Mouse (Mus musculus): ENCODE data around the gene Tbl1xr1. TPM values are rescaled to one million over a fixed set of nuclear protein-coding genes. Genes with fewer than 3 reads are reported as not detected.

Tbl1xr1 gene
- total RNA-seq, 2 experiments from 2014 or later = 96.8 to 119 TPM

DNA sequence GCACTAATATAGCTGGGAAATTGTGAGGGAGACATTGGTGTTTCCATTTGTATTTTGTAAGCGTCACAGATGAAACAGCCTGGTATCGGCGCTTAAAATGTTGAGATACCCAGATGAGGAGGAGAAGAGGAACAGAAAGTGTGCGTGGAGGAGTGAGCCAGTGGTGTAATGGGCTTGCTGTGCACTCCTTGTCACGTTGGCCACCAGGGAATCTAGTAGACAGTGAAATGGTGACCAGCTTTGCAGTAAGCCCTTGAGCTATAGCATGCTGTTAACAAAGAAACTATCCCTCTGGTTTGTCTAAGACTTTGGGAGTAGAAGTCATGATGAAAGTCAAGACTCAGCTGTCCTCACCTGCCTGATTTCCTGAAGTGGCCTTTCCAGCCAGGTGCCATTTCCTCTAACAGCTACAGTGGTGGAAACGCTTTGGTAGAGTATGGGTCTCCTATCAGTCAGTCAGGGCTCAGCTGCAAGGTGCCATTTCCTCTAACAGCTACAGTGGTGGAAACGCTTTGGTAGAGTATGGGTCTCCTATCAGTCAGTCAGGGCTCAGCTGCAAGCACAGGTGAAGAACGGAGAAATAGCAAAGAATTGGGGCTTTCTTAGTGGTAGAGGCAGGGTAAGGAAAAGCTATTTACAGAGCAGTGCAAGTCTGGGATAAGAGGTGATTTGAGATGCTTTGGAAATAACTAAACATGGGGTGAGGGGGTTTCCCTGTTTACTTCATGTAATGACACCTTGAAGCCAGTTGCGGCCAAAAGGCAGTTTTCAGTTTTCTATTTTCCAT lies 61.5 kb downstream of the Tbl1xr1 start:
- no peak for DNase-seq (ENCODE audit: extremely low spot score in 1 of 2, low spot score in 2 of 2)
- intact Hi-C loops (cut with DNase I) = no loop called here

DNA sequence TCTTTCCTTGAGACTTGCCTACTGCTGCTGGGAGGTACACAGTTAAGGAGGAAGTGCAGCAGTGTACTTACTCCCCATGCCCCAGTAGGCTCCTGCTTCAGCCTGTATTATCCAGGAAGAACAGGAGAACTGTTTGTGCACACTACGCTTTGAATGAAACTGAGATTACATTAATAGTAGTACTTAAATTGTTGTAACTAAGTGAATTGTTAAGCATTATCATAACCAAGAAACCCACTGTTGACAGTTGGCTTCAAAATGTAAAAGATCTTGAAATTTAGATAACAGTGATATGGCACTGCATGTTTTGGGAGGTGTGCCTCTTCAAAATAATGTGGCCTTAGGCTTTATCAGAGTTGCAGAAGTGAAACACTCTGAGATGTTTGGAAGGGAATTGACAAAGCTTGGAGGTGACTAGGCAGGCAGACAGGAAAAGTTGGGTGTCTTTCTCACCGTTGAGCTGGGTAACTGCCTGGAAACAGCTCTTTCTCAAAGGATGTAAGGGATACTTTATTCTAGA lies 62.2 kb downstream of the Tbl1xr1 start:
- intact Hi-C loops (cut with DNase I) = no loop called here

DNA sequence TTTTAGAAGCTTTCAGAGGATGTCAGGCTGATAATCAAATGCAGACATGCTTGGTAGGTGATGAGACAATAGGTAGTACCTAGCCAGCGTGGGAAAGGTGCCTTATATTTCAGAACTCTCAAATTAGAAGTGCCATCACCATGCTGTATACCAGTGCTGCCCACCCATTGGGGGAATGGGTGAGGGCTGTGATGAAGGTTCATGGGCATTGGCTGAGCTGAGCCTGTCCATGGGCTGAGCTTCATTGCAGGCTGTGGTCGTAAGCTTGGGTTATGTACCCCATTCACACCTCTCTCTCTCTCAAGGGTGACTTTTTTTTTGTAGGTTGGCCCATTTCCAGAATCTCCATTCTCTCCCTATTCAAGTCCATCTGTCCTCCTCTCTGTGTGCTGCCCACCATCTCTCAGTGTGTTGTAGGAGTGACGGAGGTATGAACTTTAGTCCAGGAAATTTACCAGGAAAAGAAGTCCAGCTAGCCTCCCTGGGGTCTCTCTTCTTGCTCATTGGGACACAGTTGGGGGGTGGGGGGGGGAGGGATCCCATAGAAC lies 63.7 kb downstream of the Tbl1xr1 start:
- no peak for DNase-seq (ENCODE audit: extremely low spot score in 1 of 2, low spot score in 2 of 2)
- intact Hi-C loops (cut with DNase I) = no loop called here

More for the DNA sequence above, 62.2 kb downstream of the Tbl1xr1 start:
- no peak for DNase-seq (ENCODE audit: extremely low spot score in 1 of 2, low spot score in 2 of 2)

DNA sequence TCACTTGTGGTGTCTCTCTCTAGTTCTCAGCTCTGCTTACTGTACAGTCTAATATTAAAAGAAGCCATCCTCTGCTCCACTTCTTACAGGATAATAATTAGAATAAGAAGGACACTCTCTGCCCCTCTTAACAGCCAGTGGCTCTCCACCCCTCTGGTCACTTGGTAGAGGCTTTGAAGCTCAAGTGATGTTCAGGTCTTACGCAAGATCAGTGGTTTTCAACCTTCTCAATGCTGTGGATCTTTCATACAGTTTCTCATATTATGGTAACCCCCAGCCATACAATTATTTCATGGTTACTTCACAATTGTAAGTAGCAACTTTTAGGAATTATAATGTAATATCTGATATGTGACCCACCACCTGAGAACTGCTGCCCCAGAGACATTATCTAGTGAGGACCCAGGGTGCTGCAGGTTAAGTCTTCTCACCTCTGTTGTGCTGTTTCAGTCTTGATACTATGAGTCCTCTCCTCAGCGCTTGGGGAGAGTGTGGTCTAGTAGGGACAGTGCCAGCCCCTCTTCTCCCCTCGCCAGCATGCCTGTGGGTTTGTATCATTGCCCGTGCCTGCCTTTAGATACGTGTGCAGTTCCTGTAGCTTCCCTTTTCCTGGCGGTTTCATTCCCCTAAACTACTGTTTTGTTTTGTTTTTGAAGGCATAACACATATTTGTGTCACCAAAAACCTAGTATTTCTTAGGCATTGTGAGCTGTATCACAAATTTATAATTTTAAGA lies 65.7 kb downstream of the Tbl1xr1 start:
- intact Hi-C loops (cut with DNase I) = loop anchor here (2.0 kb wide), 1 partner anchor 65 kb away; the partner anchor contains the start of gene Tbl1xr1
- DNase-seq (ENCODE audit: extremely low spot score in 1 of 2, low spot score in 2 of 2) = no peak

DNA sequence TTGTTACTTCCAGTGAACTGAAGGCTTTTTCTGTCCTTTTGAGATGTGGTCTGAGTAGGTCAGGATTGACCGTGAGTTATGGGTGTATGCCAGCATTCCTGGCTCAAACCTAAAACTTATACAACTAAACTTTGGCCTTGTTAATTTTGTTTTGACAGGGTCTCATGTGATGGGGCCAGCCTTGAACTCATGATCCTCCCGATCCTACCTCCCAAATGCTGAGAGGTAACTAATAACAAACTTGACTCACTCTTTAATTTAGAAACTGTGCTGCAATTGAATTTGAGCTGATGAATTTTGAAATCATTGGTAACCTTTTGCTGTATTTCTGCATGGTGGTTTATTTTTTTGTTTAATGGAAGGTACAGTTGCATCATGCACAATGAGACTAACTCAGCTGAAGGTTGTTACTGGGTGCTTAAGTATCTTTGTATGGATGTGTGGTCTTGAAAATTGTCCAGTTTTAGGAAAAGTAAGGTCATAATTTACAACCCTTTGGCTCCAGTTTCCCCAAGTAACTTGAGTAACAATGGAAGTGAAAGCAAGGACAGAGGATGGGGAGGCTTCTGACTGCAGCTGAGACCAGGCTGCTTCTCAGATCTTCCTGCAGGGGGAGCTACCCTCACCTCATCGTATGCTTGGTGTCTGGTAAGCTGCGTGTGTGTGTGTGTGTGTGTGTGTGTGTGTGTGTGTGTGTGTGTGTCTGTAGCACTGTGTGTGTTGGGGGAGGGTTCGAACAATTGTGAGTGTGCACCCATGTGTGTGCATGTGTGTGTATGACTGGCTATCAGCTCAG lies 66.6 kb downstream of the Tbl1xr1 start:
- intact Hi-C loops (cut with DNase I) = loop anchor here (2.0 kb wide), 1 partner anchor 66 kb away; the partner anchor contains the start of gene Tbl1xr1

DNA sequence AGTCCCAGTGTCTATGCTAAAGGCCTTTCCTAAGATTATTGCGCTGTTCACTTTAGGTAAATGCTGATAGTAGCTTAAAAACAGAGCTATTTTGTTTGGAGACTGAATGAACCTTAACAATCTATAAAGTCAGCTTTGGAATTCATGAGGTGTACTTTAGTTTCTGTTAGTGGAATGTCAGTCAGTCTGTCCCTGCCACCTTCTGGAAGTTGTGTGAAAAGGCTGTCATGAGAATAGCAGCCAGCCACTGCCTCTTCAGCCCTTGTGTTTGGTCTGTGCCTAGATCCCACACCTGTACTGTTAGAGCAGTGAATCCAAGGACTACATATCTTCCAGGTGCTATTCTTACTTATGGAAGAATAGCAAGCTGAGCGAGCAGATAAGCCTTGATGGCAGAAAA lies 67.8 kb downstream of the Tbl1xr1 start:
- intact Hi-C loops (cut with DNase I) = no loop called here
- no peak for DNase-seq (ENCODE audit: extremely low spot score in 1 of 2, low spot score in 2 of 2)

More for the DNA sequence above, 66.6 kb downstream of the Tbl1xr1 start:
- DNase-seq (ENCODE audit: extremely low spot score in 1 of 2, low spot score in 2 of 2) = peak in 1 of 2 experiments; percentile 35

DNA sequence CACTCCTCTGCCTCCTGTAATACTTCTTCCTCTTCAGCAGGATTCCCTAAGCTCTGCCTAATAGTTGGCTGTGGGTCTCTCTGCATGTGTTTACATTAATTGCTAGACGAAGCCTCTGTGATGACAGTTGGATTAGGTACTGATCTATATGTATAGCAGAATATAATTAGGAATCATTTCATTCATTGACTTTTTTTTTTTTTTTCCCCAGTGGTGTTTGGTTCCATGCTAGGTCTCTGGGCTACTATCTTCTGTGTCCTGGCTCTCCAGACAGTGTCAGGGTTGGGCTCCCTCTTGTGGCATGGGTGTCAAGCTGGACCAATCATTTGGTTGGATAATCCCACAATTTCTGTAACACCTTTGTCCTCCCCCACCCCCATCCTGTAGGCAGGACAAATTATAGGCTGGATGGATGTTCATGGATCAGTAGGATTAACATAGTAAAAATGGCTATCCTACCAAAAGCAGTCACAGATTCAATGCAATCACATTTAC lies 71.0 kb downstream of the Tbl1xr1 start:
- intact Hi-C loops (cut with DNase I) = no loop called here
- DNase-seq (ENCODE audit: extremely low spot score in 1 of 2, low spot score in 2 of 2) = no peak

DNA sequence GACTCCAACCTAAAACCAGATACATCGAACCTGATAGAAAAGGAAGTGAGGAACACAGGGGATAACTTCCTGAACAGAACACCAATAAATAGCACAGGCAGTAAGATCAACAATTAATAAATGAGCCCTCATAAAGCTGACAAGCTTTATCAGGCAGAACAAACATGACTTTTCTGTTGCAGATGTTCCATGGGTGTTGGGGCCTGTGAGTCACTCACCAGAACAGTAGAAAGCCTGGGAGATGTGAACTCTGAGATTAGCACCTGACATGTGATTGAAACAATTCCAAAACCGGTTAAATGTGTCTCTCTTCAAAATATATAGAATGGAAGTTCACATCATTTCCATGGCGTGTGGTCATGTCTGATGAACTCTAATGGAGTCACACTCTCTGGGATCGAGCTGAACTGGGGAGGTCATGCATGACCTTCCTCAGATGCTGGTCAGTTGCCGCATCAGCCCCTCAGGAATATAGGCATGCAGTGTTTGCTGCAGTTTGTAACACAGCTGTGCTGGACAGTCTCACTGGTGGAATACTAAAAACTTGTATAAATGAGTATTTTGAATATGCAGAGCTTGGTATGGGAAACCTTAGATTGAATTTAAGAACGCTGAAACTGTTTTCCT lies 72.0 kb downstream of the Tbl1xr1 start:
- intact Hi-C loops (cut with DNase I) = no loop called here
- DNase-seq (ENCODE audit: extremely low spot score in 1 of 2, low spot score in 2 of 2) = no peak

DNA sequence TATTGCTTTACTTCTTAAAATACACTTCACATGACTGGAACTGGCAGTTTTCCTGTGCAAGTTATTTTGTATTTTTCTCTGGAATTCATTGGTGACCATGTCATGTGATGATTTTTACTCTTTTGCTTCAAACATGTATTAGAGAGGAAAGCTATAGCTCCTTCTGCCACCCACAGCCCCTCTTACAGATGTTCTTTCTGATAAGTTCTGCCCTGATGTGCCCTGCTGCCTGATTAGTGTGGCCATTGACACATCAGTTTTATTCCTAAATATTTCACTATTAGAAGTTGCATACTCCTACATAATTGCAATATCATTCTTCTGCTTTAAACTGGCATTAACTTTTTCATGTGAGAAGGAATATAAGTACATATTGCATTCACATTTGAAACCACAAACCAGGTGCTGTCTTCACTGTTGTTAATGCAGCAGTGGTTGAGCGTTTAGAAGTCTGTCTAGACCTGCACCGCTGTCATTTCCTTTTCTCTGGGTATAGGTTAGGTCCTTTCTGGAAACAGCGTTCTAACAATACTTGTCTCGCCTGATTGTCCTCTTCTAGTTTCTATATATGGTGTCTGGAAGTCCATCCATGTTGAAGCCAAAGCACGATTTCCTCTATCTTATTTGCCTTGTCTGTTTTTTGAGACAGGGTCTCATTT lies 74.5 kb downstream of the Tbl1xr1 start:
- DNase-seq (ENCODE audit: extremely low spot score in 1 of 2, low spot score in 2 of 2) = no peak
- intact Hi-C loops (cut with DNase I) = no loop called here

DNA sequence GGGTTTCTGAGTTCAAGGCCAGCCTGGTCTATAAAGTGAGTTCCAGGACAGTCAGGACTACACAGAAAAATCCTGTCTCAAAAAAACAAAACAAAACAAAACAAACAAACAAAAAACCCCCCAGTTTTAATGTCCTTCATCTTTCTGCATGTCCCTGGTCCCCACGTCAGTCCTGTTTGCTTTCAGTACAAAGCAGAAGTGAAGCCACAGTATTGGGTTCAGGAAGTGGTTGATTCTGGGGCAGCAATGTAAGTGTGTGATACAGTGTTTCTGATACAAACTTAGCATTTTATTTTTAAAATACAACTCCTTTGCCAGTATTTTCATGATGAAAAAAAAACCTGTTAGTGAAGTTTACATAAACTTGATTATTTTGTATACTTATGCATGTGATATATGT lies 76.3 kb downstream of the Tbl1xr1 start:
- intact Hi-C loops (cut with DNase I) = no loop called here
- no peak for DNase-seq (ENCODE audit: extremely low spot score in 1 of 2, low spot score in 2 of 2)

DNA sequence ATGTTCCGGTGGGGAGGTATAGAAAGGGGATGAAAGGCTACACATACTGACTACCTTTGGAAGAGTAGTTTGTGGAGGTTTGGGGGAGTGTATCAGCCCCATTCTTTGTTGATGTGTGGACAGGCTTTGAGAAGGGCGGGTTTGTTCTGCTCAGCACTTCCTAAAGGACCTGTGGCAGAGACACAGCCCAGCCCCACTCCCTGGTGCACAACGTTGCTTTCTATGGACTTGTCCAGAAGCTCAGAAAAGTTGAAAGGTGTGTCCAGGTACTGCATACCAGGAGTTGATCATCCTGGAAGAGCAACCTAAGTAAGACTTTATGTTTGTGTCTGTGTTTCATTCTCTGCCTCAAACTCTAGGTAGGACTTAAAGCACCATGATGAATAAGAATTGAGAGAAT lies 78.1 kb downstream of the Tbl1xr1 start:
- intact Hi-C loops (cut with DNase I) = no loop called here
- DNase-seq (ENCODE audit: extremely low spot score in 1 of 2, low spot score in 2 of 2) = no peak

DNA sequence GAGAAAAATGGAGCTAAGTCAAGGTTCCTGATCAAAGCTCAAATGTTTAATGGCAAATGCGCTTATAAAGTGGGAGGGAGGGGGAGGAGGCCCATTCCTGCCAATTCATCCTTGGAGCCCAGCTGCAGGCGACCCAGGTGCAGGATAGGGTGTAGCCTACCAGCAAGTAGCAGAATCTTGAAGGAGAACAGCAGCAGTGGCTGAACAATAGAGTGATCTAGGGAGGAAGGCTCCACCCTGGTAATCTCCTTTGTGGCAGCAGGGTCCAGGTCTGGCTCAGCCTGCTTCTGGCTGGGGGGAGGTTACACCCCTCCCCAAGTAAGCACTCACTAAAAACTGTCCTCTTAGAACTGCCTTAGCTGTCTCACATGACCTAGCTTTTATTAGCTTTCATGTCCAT lies 79.9 kb downstream of the Tbl1xr1 start:
- intact Hi-C loops (cut with DNase I) = no loop called here
- no peak for DNase-seq (ENCODE audit: extremely low spot score in 1 of 2, low spot score in 2 of 2)

DNA sequence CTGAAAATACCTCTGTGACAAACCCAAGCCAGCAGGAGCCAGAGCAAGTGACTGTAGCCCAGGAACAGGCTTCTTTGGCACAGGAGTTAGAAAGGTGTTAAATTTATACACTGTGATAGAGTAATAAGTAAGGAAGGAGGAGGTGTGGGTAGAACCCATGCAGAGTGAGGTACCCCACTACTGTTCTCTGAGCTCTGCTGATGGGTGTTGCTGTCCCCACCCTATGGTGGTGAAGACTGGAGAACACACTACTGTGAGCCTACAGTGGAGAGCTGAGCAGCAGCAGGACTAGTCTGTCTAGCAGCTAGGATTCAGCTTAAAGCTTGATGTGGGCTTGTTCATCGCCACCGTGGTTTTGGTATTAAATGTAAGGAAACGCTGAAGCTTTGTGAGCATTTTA lies 86.5 kb downstream of the Tbl1xr1 start:
- no peak for DNase-seq (ENCODE audit: extremely low spot score in 1 of 2, low spot score in 2 of 2)
- intact Hi-C loops (cut with DNase I) = no loop called here

DNA sequence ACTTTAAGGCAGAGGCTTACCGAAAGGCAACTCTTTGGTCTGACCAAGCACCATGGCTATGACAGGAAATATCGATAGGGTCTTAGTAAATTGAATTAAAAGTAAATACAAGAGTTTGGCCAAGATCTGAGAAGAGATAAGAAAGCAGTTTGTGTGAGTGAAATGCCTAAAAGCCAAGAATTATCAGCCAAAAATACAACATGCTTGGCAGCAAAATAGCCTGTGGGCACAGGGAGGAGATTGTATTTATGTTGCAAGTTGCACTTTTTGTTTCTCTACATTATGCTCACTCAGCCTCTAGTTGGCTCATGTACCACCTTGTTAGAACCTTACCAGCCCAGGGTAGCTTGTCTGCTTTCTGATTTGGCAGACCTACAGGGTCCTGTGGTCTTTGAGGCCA lies 91.4 kb downstream of the Tbl1xr1 start:
- no peak for DNase-seq (ENCODE audit: extremely low spot score in 1 of 2, low spot score in 2 of 2)
- intact Hi-C loops (cut with DNase I) = no loop called here

DNA sequence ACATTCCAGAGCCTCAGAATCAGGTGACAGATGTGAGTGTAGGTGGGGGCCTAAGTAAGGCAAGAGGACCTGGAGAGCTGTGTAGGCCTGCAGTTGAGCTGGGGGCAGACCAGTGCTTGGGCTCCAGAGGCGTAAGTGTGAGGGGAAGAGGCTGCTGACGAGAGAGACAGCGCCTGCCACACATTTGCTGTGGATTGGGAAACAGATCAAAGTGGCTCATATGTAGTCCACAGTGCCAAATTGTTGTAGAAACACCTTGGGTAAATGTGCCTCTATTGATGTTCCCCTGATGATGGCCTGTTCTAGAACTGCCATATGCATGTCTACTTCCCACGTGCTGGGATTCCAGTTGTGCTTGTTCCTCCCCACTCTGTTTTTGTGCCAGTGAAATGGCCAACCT lies 92.0 kb downstream of the Tbl1xr1 start:
- intact Hi-C loops (cut with DNase I) = no loop called here
- DNase-seq (ENCODE audit: extremely low spot score in 1 of 2, low spot score in 2 of 2) = no peak

DNA sequence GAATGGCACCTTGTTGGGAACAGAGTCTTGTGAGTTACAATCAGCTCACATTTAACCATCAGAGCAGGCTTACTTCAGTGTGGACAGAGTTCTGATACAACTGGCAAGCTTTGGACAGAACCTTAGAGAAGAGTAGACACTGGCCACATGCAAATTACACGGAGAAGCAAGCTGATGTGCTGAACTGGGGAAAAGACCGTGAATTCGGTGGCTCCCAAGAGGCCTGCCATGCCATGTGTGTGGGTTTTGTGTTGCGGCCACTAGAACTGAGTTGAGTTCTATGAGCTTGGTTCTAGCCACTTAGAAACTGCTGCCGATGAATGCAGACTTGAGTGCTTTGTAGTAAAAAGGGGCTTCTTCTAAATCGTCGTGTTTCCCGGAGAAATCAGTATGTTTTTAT lies 95.1 kb downstream of the Tbl1xr1 start:
- no peak for DNase-seq (ENCODE audit: extremely low spot score in 1 of 2, low spot score in 2 of 2)
- intact Hi-C loops (cut with DNase I) = no loop called here

DNA sequence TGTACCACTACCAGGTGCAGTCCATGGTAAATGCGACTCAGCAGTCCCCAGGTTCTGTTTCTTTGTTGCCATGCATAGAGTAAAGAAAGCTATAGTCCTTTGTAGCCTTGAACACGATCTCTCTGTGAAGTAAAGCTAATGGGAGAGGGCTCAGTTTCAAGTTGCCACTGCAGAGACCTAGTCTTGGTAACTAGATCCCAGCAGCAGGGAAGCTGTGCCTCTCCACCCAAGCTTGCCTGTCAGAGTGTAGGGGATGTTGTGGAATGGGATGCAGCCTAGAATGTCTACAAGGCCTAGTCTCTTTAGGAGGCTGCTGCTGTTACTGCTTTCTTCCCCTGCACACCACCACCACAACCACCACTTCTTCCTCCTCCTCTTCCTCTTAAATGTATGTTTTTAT lies 96.0 kb downstream of the Tbl1xr1 start:
- no peak for DNase-seq (ENCODE audit: extremely low spot score in 1 of 2, low spot score in 2 of 2)
- intact Hi-C loops (cut with DNase I) = no loop called here

DNA sequence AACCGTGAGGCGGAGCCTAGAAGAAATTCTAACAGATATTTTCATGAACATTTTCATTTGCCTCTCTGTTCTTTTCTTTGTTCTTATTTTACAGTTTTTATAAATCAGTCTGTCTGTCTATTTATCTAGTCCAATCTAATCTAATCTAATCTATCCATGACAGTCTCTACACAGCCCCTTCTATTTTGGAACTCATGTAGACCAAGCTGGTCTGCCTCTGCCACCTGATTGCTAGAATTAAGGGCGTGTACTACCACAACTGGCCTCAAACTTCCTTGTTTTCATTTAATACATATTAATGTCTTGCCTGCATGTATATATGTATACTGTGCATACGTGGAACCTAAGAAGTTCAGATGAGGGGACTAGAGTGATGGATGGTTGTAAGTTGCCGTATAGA lies 96.7 kb downstream of the Tbl1xr1 start:
- intact Hi-C loops (cut with DNase I) = no loop called here
- no peak for DNase-seq (ENCODE audit: extremely low spot score in 1 of 2, low spot score in 2 of 2)

All from left cerebral cortex, postnatal 10 days (tissue).